In the genomic region with DNA sequence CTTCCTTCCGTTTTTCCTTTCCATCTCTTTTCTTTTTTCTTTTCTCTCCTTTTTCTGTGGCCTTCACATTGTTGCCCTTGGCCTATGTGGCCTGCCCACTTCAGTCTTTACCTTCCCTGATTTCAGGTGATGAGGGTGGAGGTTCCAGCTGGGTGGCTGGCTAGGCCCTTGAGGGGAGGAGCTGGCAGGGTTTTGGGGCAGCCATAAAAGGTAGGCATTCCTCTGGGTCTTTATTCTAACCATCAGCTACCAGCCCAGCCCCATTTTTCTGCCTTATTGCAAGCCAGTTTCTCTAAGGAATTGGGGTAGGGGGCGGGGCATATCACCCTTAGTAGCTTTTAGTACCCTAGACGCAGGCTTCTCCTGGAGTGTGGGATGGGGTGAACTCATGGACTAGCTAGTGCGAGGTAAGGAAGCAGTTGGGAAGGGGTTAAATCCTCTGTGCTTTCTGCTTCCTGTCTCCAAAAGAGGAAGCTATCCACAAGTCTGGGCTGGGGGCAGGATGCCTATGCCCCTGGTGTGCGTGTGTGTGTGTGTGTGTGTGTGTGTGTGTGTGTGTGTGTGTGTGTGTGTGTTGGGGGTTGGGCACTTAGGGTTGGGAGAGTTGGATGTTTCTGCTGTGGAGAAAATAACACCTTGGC, we compare ENCODE assay signal across 1 mouse cellular context.
TF ChIP-seq lines count a peak whose summit lies in the region.

No protein-coding gene starts in this region.

TF ChIP-seq in CH12.LX, 34 proteins besides CTCF, POLR2A, EP300 and RAD21:
- TF ChIP-seq UBTF (IDR thresholded peaks at IDR 0.05; ENCODE audit: low read depth, low read length) (no peak), SIN3A (IDR thresholded peaks at IDR 0.05; ENCODE audit: low read length) (peak; percentile 49; the same call in 1 of the 2 replicates), MXI1 (IDR thresholded peaks at IDR 0.05; ENCODE audit: low read depth, low read length) (peak; percentile 41; the same call in 1 of the 2 replicates), NRF1 (IDR thresholded peaks at IDR 0.05; ENCODE audit: low read depth, low read length) (no peak), TBP (conservative IDR thresholded peaks at IDR 0.05; ENCODE audit: low read depth, low read length) (no peak), IRF4 (IDR thresholded peaks at IDR 0.05; ENCODE audit: low read depth, low read length) (no peak), USF1 (IDR thresholded peaks at IDR 0.05; ENCODE audit: low read depth, low read length) (no peak), CHD1 (IDR thresholded peaks at IDR 0.05; ENCODE audit: low read depth, low read length) (no peak), NELFE (IDR thresholded peaks at IDR 0.05; ENCODE audit: low read depth, low read length) (no peak), BHLHE40 (IDR thresholded peaks at IDR 0.05; ENCODE audit: low read depth, low read length) (no peak), CHD2 (IDR thresholded peaks at IDR 0.05; ENCODE audit: low read length) (no peak), KAT2A (IDR thresholded peaks at IDR 0.05; ENCODE audit: insufficient replicate concordance, low read length) (no peak)
